Mouse (Mus musculus): ENCODE measurements at regions not wholly inside any gene's neighbourhood (a gene's known extent, or its start where the extent isn't known, plus 50 kb on each side); places are given as distances from the start of the nearest gene placed in this dataset.

DNA sequence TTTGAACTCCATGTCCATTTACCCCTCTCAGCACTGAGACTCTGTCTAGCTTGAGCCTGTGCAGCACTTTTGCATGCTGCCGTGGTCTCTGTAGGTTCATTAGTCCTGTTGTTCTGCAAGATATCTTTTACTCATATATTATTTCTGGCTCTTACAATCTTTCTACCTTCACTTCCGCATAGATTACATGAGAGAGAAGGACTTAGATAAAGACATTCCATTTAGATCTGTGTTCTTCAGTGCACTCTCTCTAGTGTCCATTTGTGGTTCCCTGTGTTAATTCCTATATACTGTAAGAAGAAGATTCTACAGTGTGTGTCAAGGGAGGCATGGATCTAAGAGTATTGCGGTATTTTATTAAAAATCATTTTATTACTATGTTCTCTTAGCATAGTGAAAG is 295.6 kb upstream of the Nrxn1 start:
- Histone ChIP-seq H3K27me3 (ENCODE audit: control insufficient read depth, insufficient read depth, low read length) (no peaks in the 10 kb centered on the region), H3K4me1 (ENCODE audit: control insufficient read depth, insufficient read depth, low read length) (no peaks in the 10 kb centered on the region), H3K27ac (ENCODE audit: insufficient read depth, low read length) (no peak overlapping the region), H3K4me3 (replicated peaks; ENCODE audit: insufficient read depth, low read depth, low read length) (no peak overlapping the region)
- TF ChIP-seq CTCF (IDR thresholded peaks at IDR 0.05; ENCODE audit: borderline replicate concordance, insufficient read depth, low read depth, low read length) (no peak), POLR2A (IDR thresholded peaks at IDR 0.05; ENCODE audit: borderline replicate concordance, insufficient read depth, low read length) (no peak)
- DNase-seq = no peak
- WGBS = 92% methylated on average over 3 of the region's 3 CpGs

DNA sequence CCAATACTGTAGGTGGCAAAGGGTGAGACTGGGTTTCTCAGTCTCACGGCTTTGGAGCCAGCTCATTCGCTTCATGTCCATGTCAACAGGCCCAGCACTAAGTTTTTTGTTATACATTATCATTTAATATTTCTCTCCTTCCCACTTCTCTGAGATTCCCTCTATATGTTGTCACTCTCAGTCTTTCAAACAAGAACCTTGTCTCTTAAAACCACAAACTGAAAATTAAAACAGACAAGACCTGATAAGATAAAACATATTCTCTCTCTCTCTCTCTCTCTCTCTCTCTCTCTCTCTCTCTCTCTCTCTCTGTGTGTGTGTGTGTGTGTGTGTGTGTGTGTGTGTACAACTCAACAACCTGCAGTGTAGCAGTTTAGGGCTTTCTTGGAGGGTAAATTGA is 295.2 kb upstream of the Nrxn1 start:
- H3K27me3 ChIP-seq (ENCODE audit: control insufficient read depth, insufficient read depth, low read length) = no peaks in the 10 kb centered on the region
- H3K4me1 ChIP-seq (ENCODE audit: control insufficient read depth, insufficient read depth, low read length) = no peaks in the 10 kb centered on the region
- WGBS = 93% methylated on average over 2 of the region's 2 CpGs
- H3K27ac ChIP-seq (ENCODE audit: insufficient read depth, low read length) = no peak overlapping the region
- H3K4me3 ChIP-seq (replicated peaks; ENCODE audit: insufficient read depth, low read depth, low read length) = no peak overlapping the region
- TF ChIP-seq POLR2A (IDR thresholded peaks at IDR 0.05; ENCODE audit: borderline replicate concordance, insufficient read depth, low read length) = no peak
- no peak for TF ChIP-seq CTCF (IDR thresholded peaks at IDR 0.05; ENCODE audit: borderline replicate concordance, insufficient read depth, low read depth, low read length)
- DNase-seq = no peak

DNA sequence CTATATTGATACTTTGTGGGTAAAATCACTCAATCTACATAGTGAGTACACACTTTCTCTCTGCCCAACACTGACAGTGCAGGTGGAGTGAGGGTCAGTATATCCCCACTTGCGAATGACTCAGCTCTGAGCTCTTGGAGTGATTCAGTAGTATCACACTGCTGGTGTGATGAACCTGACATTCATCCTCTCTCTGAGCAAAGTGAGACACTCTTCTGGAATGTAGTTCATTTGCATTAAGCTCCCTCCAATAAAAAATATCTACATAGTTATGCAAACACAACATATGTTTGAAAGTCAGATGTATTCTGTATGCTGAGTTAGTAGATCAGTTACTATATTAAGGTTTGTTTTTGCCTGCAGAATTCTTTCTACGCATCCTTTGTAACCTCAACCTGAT is 293.1 kb upstream of the Nrxn1 start:
- H3K27ac ChIP-seq (ENCODE audit: insufficient read depth, low read length) = no peak overlapping the region
- no peaks in the 10 kb centered on the region for H3K27me3 ChIP-seq (ENCODE audit: control insufficient read depth, insufficient read depth, low read length)
- no peak overlapping the region for H3K4me3 ChIP-seq (replicated peaks; ENCODE audit: insufficient read depth, low read depth, low read length)
- DNase-seq = no peak
- H3K4me1 ChIP-seq (ENCODE audit: control insufficient read depth, insufficient read depth, low read length) = no peaks in the 10 kb centered on the region
- 87% methylated on average over 2 of the region's 2 CpGs for WGBS
- TF ChIP-seq POLR2A (IDR thresholded peaks at IDR 0.05; ENCODE audit: borderline replicate concordance, insufficient read depth, low read length) = no peak

DNA sequence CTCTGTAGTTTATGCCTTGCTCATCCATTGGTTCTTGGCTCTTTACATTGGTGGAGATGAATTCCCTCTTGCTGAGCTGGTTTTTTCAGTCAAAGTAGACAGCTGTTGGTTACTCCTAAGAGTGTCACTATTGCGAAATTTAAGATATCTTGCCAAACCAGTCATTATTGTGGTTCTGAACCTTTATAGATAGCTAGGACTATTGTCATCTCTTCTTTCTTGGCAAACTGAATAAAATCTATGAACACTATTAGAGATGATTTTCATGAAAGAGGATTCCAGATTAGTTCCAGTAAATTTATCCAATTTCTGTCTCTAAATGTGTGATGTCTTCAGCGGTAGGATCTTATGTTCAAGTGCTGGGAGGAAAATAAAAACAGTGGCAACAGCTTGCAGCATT is 275.3 kb upstream of the Nrxn1 start:
- DNase-seq = no peak
- H3K4me3 ChIP-seq (replicated peaks; ENCODE audit: insufficient read depth, low read depth, low read length) = no peak overlapping the region
- no peaks in the 10 kb centered on the region for H3K27me3 ChIP-seq (ENCODE audit: control insufficient read depth, insufficient read depth, low read length)
- no peak for TF ChIP-seq CTCF (IDR thresholded peaks at IDR 0.05; ENCODE audit: borderline replicate concordance, insufficient read depth, low read depth, low read length)
- TF ChIP-seq POLR2A (IDR thresholded peaks at IDR 0.05; ENCODE audit: borderline replicate concordance, insufficient read depth, low read length) = no peak
- H3K27ac ChIP-seq (ENCODE audit: insufficient read depth, low read length) = no peak overlapping the region
- WGBS = 71% methylated on average over 2 of the region's 2 CpGs
- no peaks in the 10 kb centered on the region for H3K4me1 ChIP-seq (ENCODE audit: control insufficient read depth, insufficient read depth, low read length)

DNA sequence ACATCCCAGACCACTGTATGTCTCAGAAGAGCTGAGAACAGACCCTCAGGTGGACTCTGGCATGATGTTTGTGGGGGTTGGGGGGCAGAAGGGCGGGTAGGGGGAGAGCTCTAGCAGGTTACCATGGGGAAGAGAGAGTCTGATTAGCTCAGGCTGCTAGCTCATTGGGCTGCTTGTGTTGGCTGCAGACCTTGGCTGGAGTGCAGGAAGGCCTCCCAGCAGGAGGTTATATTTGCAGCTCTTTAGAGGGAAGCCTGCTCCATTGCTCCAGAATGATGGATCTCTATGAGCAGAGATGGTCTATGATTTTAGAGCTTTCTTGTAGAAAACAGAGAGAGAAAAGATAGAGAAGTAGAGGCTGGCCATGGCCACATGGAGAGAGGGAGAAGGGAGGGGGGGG is 268.4 kb upstream of the Nrxn1 start:
- H3K27me3 ChIP-seq (ENCODE audit: control insufficient read depth, insufficient read depth, low read length) = no peaks in the 10 kb centered on the region
- peaks cover 4% of the 10 kb centered on the region; the same call in 1 of the 2 replicates for H3K4me1 ChIP-seq (ENCODE audit: control insufficient read depth, insufficient read depth, low read length)
- H3K4me3 ChIP-seq (replicated peaks; ENCODE audit: insufficient read depth, low read depth, low read length) = no peak overlapping the region
- TF ChIP-seq CTCF (IDR thresholded peaks at IDR 0.05; ENCODE audit: borderline replicate concordance, insufficient read depth, low read depth, low read length) (no peak), POLR2A (IDR thresholded peaks at IDR 0.05; ENCODE audit: borderline replicate concordance, insufficient read depth, low read length) (no peak)
- DNase-seq = peak; percentile 22 to 51
- no peak overlapping the region for H3K27ac ChIP-seq (ENCODE audit: insufficient read depth, low read length)
- 22% methylated on average over 1 of the region's 1 CpGs for WGBS

DNA sequence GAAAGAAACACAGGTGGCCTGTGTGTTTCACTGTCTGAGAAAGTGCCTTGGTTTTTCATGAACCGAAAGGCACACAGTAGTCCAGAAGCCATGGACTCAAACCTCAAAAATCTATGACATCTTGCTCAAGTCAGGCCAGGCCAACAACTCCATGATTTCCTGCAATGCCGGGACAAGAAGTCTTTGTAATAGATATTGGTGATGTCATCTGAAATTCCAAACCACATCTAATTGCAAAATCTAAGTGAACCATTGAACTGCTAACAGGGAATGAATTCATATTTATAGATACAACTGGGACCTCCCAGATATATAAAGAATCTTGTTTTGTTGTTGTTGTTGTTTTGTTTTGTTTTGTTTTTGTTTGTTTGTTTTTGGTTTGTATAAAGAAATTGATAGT is 259.2 kb upstream of the Nrxn1 start:
- H3K4me1 ChIP-seq (ENCODE audit: control insufficient read depth, insufficient read depth, low read length) = no peaks in the 10 kb centered on the region
- WGBS = 81% methylated on average over 2 of the region's 2 CpGs
- no peaks in the 10 kb centered on the region for H3K27me3 ChIP-seq (ENCODE audit: control insufficient read depth, insufficient read depth, low read length)
- DNase-seq = no peak
- TF ChIP-seq CTCF (IDR thresholded peaks at IDR 0.05; ENCODE audit: borderline replicate concordance, insufficient read depth, low read depth, low read length) (no peak), POLR2A (IDR thresholded peaks at IDR 0.05; ENCODE audit: borderline replicate concordance, insufficient read depth, low read length) (no peak)
- H3K27ac ChIP-seq (ENCODE audit: insufficient read depth, low read length) = no peak overlapping the region
- H3K4me3 ChIP-seq (replicated peaks; ENCODE audit: insufficient read depth, low read depth, low read length) = no peak overlapping the region

DNA sequence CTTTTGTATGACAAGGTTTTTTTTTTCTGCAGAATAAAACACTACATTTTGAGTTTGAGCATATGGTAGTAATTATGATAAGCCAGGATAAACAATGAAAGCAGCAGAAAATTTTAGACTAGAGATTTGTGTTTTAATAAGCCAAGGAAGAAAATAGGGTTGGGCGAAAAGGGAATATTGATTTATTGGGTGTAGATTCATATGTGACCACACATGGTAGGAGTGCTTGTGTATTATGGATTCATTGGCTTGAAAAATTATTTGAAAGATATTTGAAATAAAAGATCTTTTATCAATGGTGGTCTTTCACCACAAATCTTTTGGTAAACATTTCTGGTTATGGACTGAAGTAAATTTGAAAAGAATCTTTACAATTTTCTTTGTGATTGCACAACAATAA is 244.0 kb upstream of the Nrxn1 start:
- WGBS = 97% methylated on average over 1 of the region's 1 CpGs
- DNase-seq = no peak
- Histone ChIP-seq H3K27me3 (ENCODE audit: control insufficient read depth, insufficient read depth, low read length) (no peaks in the 10 kb centered on the region), H3K27ac (ENCODE audit: insufficient read depth, low read length) (no peak overlapping the region), H3K4me1 (ENCODE audit: control insufficient read depth, insufficient read depth, low read length) (no peaks in the 10 kb centered on the region), H3K4me3 (replicated peaks; ENCODE audit: insufficient read depth, low read depth, low read length) (no peak overlapping the region)
- no peak for TF ChIP-seq CTCF (IDR thresholded peaks at IDR 0.05; ENCODE audit: borderline replicate concordance, insufficient read depth, low read depth, low read length)
- no peak for TF ChIP-seq POLR2A (IDR thresholded peaks at IDR 0.05; ENCODE audit: borderline replicate concordance, insufficient read depth, low read length)

DNA sequence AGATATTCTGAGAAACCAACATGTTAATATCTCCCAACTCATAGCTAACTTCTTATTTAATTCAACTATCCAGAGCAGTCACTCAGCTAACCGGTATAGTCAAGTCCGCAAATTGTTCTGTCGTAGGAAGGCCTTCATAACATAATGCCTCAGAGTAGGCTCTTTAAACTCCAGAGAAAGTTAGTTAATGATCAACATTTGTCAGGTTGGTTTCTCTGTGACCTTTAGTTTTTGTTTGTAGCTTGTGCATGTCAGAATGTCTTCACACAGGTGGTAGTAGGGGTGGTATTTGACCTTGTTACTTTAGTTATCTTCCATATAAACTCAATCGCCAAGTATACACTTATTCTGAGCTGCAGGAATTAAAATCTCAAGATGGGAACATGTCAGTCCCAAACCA is 240.9 kb upstream of the Nrxn1 start:
- Histone ChIP-seq H3K4me1 (ENCODE audit: control insufficient read depth, insufficient read depth, low read length) (no peaks in the 10 kb centered on the region), H3K27ac (ENCODE audit: insufficient read depth, low read length) (no peak overlapping the region), H3K4me3 (replicated peaks; ENCODE audit: insufficient read depth, low read depth, low read length) (no peak overlapping the region), H3K27me3 (ENCODE audit: control insufficient read depth, insufficient read depth, low read length) (no peaks in the 10 kb centered on the region)
- TF ChIP-seq CTCF (IDR thresholded peaks at IDR 0.05; ENCODE audit: borderline replicate concordance, insufficient read depth, low read depth, low read length) (no peak), POLR2A (IDR thresholded peaks at IDR 0.05; ENCODE audit: borderline replicate concordance, insufficient read depth, low read length) (no peak)
- DNase-seq = no peak
- WGBS = 94% methylated on average over 4 of the region's 4 CpGs

Data from cerebellum, adult 2 months (tissue).